Mouse (Mus musculus): ENCODE measurements around the gene Pkdrej. TPM values are rescaled to one million over a fixed set of nuclear protein-coding genes. Genes with fewer than 3 reads are reported as not detected.
"Not testable (repeated sequence)": the region's sequence is repeated elsewhere in the genome, so short reads cannot be mapped to it uniquely, and the experiment has no call there.

Pkdrej gene
- polyA plus RNA-seq (2015; fragmentation: Nextera tagmentation; extraction: Ambion mirVana) = 0.11 and 0.15 TPM in 2 replicates

DNA sequence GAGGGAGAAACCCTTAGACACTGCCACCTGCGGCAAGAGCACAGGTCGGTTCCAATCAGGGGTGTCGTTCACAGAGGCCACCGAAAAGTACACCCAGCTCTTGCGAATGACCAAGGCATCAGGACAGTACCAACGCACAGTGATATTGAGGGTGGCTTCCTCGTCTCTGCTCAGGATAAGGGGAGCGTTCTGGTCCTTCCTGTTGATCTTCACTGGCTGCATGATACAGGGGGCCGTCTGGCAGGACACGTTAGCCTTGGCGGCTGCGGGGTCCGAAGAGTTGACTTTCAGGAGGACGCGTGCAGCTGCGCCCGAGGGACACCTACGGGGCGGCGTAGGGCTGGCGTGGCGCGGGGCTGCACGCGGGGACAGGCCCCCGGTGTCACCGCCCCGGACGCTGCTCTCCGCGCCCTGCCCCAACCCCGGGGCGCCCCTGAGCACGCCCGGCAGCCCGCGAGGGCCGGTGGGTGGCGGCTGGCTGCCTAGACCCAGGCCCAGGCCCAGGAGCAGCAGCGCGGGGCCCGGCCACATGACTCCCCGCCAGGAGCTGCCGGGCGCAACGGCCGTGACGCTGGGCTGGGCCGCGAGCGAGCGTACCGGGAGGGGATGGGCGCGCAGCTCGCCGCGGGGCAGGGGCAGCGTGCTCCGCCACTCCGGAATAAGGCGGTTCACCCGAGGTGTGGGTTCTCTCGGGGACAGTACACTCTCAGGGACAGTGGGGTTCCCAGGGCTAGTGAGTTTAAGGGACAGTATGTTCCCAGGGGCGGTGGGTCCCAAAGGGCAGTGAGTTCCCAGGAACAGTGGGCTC is at the start of gene Pkdrej:
Pkdrej (minus strand) TSS at position 532 of the 808 bp plus-strand sequence.
- 2% methylated on average over 65 of the region's 65 CpGs for WGBS
- Histone ChIP-seq H3K9me3 (no peaks in the 10 kb centered on the region; the same call in 1 of the 2 replicates), H3K4me2 (peak within 1 kb of the TSS; percentile 98), H3K4me1 (peaks cover 10% of the 10 kb centered on the region; the same call in 1 of the 2 replicates), H3K27me3 (peaks cover 22% of the 10 kb centered on the region), H3K36me3 (0 out of 2 replicates have a peak, but pooled peaks cover 4% of the 10 kb centered on the region), H3K4me3 (peak within 1 kb of the TSS; percentile 50), H3K9ac (peak within 1 kb of the TSS; percentile 52), H3K27ac (no peak within 1 kb of the TSS)
- ATAC-seq (ENCODE audit: borderline replicate concordance, extremely low read depth, low FRiP score, low TSS enrichment) = peak; percentile 78

DNA sequence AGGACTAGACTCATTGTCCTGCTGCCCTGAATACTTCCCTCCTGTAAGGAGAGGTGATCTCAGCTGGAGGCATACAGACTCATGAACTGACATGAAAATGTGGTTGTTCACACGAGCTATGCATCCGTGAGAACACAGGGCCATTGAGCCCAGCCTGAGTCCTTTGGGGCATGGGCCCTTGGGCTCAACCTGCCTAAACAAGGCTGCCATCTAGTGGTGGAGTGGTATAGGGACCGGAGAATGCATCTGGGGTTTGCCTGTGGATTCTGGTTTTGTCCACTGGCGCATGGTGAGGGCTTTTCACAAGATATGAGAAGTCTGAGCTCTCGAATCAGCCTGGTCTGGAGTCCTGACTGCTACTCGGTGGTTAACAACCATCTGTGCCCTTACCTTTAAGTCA is 46.2 kb upstream of the Pkdrej start:
- no peak for ATAC-seq (ENCODE audit: borderline replicate concordance, extremely low read depth, low FRiP score, low TSS enrichment)

DNA sequence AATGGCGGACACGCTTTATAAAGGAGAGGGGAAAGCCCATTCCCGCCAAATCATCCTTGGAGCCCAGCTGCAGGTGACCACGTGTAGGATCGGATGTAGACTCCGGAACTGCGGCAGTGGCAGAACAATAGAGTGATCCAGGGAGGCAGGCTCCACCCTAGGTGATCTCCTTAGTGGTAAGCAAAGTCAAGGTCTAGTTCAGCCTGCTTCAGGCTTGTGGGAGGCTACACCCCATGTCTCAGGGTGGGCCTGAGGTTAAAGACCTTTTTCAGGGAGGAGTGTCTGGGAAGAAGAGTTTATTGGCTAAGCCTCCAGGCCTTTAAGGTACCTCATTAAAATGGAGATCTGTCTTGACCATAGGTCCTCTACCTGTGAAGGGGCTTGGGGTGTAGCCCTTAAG is 44.4 kb upstream of the Pkdrej start:
- 89% methylated on average over 7 of the region's 7 CpGs for WGBS
- not testable (repeated sequence) for H3K4me2 ChIP-seq; H3K9me3 ChIP-seq; H3K4me3 ChIP-seq; H3K27me3 ChIP-seq; H3K27ac ChIP-seq; H3K4me1 ChIP-seq; H3K9ac ChIP-seq; ATAC-seq (ENCODE audit: borderline replicate concordance, extremely low read depth, low FRiP score, low TSS enrichment)
- peaks cover 80% of the 10 kb centered on the region for H3K36me3 ChIP-seq

More for the DNA sequence above, 46.2 kb upstream of the Pkdrej start:
- Histone ChIP-seq H3K27ac (no peak overlapping the region), H3K27me3 (no peaks in the 10 kb centered on the region), H3K9me3 (no peaks in the 10 kb centered on the region), H3K9ac (no peak overlapping the region), H3K36me3 (peaks cover 88% of the 10 kb centered on the region), H3K4me1 (no peaks in the 10 kb centered on the region), H3K4me2 (no peak overlapping the region), H3K4me3 (no peak overlapping the region)
- 42% methylated on average over 6 of the region's 6 CpGs for WGBS

DNA sequence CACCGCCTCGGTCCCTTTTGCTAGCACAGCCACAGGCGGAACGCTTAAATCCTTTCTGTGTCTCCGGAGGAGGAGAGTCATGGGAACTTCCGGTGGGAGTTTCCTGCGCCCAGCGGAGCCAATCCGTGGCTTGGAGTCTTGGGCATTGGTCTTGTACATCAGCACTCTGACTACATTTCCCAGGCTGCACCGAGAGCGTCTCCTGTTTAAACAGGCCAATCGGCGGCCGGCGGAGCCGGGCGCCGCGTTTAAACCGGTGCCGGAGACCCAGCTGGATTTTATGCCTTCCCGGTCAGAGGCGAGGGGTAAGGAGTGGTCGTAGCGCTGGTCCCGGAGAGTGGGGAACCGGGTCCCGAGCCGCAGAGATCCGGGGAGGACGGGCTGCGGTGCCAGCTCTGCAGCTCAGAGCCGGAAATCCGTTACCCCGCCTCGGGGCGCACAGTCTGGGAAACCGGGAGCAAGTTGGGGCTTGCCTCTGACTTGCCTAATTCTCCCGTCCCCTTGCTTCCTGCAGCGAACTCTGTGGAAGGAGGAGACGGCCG is 38.0 kb upstream of the Pkdrej start, which contains the start of gene Gtse1:
Gtse1 (plus strand) TSS at position 256 of the 542 bp plus-strand sequence.
- Histone ChIP-seq H3K36me3 (peaks cover 28% of the 10 kb centered on the region), H3K9me3 (no peaks in the 10 kb centered on the region), H3K4me1 (peaks cover 22% of the 10 kb centered on the region), H3K27me3 (no peaks in the 10 kb centered on the region), H3K27ac (peak within 1 kb of the TSS; percentile 66), H3K4me2 (peak within 1 kb of the TSS; percentile 73), H3K4me3 (peak within 1 kb of the TSS; percentile 79), H3K9ac (peak within 1 kb of the TSS; percentile 63)
- peak; percentile 97 for ATAC-seq (ENCODE audit: borderline replicate concordance, extremely low read depth, low FRiP score, low TSS enrichment)
- under 1% methylated on average over 42 of the region's 42 CpGs for WGBS

DNA sequence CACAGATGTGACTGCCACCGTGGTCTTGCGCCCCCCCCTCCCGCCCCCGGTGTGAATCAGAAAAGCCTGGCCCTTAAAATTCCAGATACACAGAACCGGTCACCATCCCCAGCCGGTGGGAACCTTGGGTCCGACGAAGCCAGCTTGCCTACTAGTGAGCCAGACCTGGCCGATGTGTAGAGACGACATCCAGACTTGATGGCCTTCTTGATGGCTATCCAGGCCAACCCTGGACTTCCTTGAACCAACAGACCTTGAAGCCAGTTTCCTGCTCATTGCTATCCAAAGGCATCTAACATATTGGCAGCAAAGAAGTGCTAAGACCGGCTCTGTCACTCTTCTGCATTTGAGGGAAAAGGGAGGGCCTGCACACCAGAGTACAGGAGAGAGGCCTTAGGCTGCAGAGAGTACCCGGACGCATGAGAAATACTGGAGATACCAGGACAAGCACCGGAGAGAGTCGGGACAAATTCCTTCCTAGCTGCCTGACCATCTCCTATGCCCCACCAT is 37.5 kb upstream of the Pkdrej start:
- Histone ChIP-seq H3K4me3 (peak overlapping the region; percentile 79), H3K36me3 (peaks cover 23% of the 10 kb centered on the region), H3K9ac (peak overlapping the region; percentile 63), H3K4me1 (peaks cover 22% of the 10 kb centered on the region), H3K4me2 (peak overlapping the region; percentile 73), H3K27ac (peak overlapping the region; percentile 16), H3K27me3 (no peaks in the 10 kb centered on the region), H3K9me3 (no peaks in the 10 kb centered on the region)
- peak; percentile 7; the same call in 1 of the 2 replicates for ATAC-seq (ENCODE audit: borderline replicate concordance, extremely low read depth, low FRiP score, low TSS enrichment)
- 10% methylated on average over 15 of the region's 15 CpGs for WGBS

DNA sequence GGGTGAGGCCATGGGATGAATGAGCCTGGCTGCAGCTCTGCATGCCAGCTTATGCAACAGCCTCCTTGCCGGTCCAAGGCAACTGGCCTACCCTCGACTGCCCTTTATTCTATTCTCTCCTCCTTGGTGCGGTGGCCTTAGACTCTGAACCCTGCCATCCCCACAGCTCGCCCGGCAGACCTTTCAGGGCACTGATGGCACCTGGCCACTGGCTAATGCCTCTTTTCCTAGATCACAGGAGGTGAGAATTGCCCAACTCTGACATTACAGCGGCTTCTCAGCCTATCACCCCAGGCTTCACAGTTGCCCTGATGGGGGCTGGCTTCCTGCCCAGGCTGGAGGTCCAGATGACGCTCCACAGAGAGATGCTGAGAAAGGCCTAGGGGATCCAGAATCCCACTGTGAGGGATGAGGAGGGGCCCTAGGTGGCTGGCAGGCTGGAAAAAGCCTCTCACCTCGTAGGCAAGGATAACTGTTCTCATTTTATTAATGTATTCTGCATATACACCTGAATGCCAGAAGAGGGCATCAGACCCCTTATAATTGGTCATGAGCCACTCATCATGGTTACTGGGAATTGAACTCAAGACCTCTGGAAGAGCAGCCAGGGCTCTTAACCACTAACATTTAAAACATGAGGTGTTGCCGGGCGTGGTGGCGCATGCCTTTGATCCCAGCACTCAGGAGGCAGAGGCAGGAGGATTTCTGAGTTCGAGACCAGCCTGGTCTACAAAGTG is 30.3 kb upstream of the Pkdrej start:
- Histone ChIP-seq H3K4me1 (no peaks in the 10 kb centered on the region), H3K36me3 (no peaks in the 10 kb centered on the region), H3K9ac (no peak overlapping the region), H3K9me3 (no peaks in the 10 kb centered on the region), H3K4me2 (no peak overlapping the region), H3K27ac (no peak overlapping the region), H3K4me3 (no peak overlapping the region), H3K27me3 (no peaks in the 10 kb centered on the region)
- 68% methylated on average over 12 of the region's 12 CpGs for WGBS
- no peak for ATAC-seq (ENCODE audit: borderline replicate concordance, extremely low read depth, low FRiP score, low TSS enrichment)

DNA sequence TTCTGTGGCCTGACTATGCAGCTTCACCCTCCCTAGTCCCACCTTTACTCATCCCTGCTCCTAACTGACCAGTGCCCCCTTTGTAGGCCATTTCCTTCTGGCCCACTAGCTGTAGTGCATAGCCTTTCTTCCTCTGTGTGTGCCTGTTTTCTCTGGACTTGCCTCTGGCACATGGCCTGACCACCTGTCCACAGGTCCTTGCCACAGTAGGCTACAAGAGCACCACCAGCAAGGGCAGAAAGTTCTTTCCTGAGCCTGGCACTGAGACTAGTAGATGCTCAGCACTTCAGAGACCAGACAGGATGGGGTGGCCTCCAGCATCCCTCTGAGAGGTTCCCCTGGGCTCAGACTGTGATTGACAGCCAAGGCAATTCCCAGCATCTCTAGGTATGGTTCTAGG is 23.5 kb upstream of the Pkdrej start:
- Histone ChIP-seq H3K27me3 (no peaks in the 10 kb centered on the region), H3K9ac (no peak overlapping the region), H3K4me3 (no peak overlapping the region), H3K4me2 (no peak overlapping the region), H3K9me3 (no peaks in the 10 kb centered on the region), H3K36me3 (no peaks in the 10 kb centered on the region), H3K27ac (no peak overlapping the region), H3K4me1 (no peaks in the 10 kb centered on the region)
- ATAC-seq (ENCODE audit: borderline replicate concordance, extremely low read depth, low FRiP score, low TSS enrichment) = no peak

DNA sequence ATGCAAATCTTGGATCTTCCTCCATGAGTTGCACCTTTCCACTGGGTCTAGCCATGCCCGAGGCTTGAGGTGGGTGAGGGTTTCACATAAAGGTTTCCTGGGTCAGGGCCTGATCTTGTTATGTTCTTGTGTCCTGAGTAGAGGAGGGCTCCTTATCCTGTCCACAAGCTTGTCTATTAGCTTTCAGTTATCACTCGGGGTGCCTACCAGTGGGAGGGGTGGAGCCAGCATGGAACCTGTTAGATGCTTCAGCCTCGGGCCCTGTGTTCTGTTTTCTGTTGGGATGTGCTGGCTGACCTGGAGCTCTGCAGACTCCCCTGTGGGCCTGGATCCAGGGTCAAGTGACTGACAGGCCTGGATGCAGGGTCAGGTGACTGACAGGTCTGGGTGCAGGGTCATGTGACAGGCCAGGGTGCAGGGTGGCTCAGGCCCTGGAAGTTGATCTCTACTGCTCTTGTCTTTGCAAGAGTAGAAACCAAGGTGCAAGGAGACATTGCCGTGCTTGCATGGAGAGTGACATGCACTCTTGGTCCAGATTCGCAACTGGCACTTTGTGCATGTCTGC is 20.3 kb upstream of the Pkdrej start:
- Histone ChIP-seq H3K9ac (no peak overlapping the region), H3K27ac (no peak overlapping the region), H3K4me3 (no peak overlapping the region), H3K4me2 (no peak overlapping the region), H3K9me3 (no peaks in the 10 kb centered on the region), H3K27me3 (no peaks in the 10 kb centered on the region), H3K4me1 (no peaks in the 10 kb centered on the region), H3K36me3 (no peaks in the 10 kb centered on the region)
- ATAC-seq (ENCODE audit: borderline replicate concordance, extremely low read depth, low FRiP score, low TSS enrichment) = no peak
- WGBS = 67% methylated on average over 5 of the region's 5 CpGs

DNA sequence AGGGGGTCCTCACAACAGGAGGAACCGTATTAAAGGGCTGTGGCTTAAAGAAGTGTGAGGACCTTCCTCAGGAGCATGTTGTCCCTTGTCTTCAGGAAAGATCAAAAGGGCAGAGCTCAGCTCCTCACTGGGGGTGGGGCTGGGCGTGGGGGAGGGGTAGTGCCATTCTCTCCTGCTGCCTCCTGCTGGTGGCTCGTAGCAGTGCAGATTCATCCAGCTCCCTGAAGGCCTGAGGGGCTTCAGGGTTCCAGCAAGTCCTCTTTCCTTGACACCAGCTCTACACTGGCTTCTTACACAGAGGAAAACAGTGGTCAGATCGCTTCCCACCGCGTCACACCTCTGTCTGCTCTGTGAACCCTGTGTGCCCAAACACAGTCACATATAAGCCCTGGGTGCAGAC is 19.4 kb upstream of the Pkdrej start:
- Histone ChIP-seq H3K4me2 (no peak overlapping the region), H3K4me3 (no peak overlapping the region), H3K27me3 (no peaks in the 10 kb centered on the region), H3K36me3 (no peaks in the 10 kb centered on the region), H3K9me3 (no peaks in the 10 kb centered on the region), H3K4me1 (no peaks in the 10 kb centered on the region), H3K9ac (no peak overlapping the region), H3K27ac (no peak overlapping the region)
- ATAC-seq (ENCODE audit: borderline replicate concordance, extremely low read depth, low FRiP score, low TSS enrichment) = no peak
- 34% methylated on average over 6 of the region's 6 CpGs for WGBS

DNA sequence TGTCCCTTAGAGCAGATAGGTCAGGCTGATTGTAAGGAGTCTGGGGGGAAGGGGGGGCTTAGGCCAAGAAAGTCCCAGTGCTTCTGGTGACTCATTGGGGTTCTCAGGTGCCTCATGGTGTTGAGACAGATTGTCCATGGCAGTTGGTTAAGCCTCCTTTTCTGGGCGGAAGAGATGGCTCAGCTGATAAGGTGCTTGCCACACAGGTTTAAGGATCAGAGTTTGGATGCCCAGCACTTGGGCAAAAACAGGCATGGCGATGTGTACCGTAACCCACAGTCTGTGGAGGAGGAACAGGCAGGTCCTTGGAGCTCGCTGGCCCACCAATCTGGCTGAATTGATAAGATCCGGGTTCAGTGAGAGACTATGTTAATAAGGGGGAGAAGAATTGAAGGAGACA is 15.4 kb upstream of the Pkdrej start:
- Histone ChIP-seq H3K4me2 (no peak overlapping the region), H3K27ac (no peak overlapping the region), H3K9ac (no peak overlapping the region), H3K9me3 (no peaks in the 10 kb centered on the region), H3K27me3 (no peaks in the 10 kb centered on the region), H3K36me3 (no peaks in the 10 kb centered on the region), H3K4me1 (peaks cover 8% of the 10 kb centered on the region), H3K4me3 (no peak overlapping the region)
- no peak for ATAC-seq (ENCODE audit: borderline replicate concordance, extremely low read depth, low FRiP score, low TSS enrichment)
- 84% methylated on average over 5 of the region's 5 CpGs for WGBS

DNA sequence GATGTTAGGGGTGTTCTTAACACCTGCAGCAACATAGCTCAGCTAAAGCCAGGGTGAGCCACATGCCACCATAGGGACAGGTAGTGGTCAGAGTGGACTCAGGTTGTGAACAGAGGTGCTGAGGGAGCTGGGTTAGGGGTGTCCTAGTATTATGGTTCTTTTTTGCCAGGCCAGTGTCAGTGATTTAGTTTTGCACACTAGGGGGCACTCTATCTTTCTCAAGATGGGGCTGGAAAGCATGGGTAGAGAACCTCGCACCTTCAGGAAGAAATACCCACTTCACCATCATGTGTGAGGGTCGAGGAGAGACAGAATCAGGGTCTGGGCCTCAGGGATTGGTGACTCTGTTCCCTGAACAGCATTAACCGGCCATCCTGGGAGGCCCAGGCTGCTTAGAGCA is 13.8 kb upstream of the Pkdrej start:
- H3K4me1 ChIP-seq = peaks cover 15% of the 10 kb centered on the region
- no peak for ATAC-seq (ENCODE audit: borderline replicate concordance, extremely low read depth, low FRiP score, low TSS enrichment)
- H3K27me3 ChIP-seq = no peaks in the 10 kb centered on the region
- no peaks in the 10 kb centered on the region for H3K9me3 ChIP-seq
- H3K36me3 ChIP-seq = no peaks in the 10 kb centered on the region
- H3K27ac ChIP-seq = no peak overlapping the region
- H3K4me3 ChIP-seq = no peak overlapping the region
- H3K9ac ChIP-seq = no peak overlapping the region
- 47% methylated on average over 3 of the region's 3 CpGs for WGBS
- no peak overlapping the region for H3K4me2 ChIP-seq

Measured in lung, embryonic 15.5 days (tissue).